ENCODE assay signal across 24 mouse cellular contexts in genomic region chr14:122063599-122063998, GRCm38 (mm10). TPM values are rescaled to one million over a fixed set of nuclear protein-coding genes. Genes with fewer than 3 reads are reported as not detected.
A peak's percentile ranks its signal among the peaks of the same experiment; 100 is the strongest.
DNase-seq lines count a peak whose midpoint lies in the region; ATAC-seq lines count a peak whose summit lies in the region.
"Had no signal": no experiment of that assay in that cellular context is flagged by ENCODE, and none has a peak within 500 bp of the region (broad histone marks: within the 10 kb centered on the region; RNA-seq: fewer than 3 reads in every experiment).

No protein-coding gene starts in this region.

- peak; percentile 37 for ATAC-seq in activated CD4-positive, CD25-positive, alpha-beta regulatory T cell, adult 4 months
- ATAC-seq in monocyte, adult 5-6 weeks (replicated peaks; ENCODE audit: insufficient number of reproducible peaks, low FRiP score, low TSS enrichment, poor library complexity, severe bottlenecking) = peak; percentile 28; the same call in 1 of the 2 replicates
- ATAC-seq in forebrain, embryonic 14.5 days = no peak
- ATAC-seq: hindbrain, embryonic 16.5 days had no signal

- peak; percentile 53 for DNase-seq in thymus, postnatal 14 days
- no peak for DNase-seq in thymus, postnatal 36 days
- DNase-seq in left cerebral cortex, postnatal 36 days (ENCODE audit: low spot score in 2 of 2) = no peak
- no peak for DNase-seq in kidney, adult 8-10 months
- DNase-seq in forebrain, embryonic 14.5 days (ENCODE audit: low spot score) = no peak
- DNase-seq: adrenal gland, adult 2 months; cerebellum, adult 2 months; layer of hippocampus, postnatal 36 days; lung, postnatal 4 days; right cerebral cortex, postnatal 14 days had no signal

- no peaks in the 10 kb centered on the region for H3K4me1 ChIP-seq in forebrain, embryonic 14.5 days (ENCODE audit: control insufficient read depth, insufficient read depth, low read length)
- H3K4me1 ChIP-seq: midbrain, embryonic 12.5 days; stomach, embryonic 15.5 days had no signal

- H3K4me3 ChIP-seq in forebrain, embryonic 14.5 days (ENCODE audit: low read depth, low read length) = no peak overlapping the region
- H3K4me3 ChIP-seq: forebrain, embryonic 10.5 days; midbrain, embryonic 12.5 days; stomach, embryonic 15.5 days had no signal

- no peaks in the 10 kb centered on the region for H3K36me3 ChIP-seq in forebrain, embryonic 14.5 days (ENCODE audit: control insufficient read depth, insufficient read depth, low read length)
- H3K36me3 ChIP-seq: forebrain, embryonic 10.5 days; midbrain, embryonic 12.5 days; stomach, embryonic 15.5 days had no signal

- H3K9me3 ChIP-seq in forebrain, embryonic 14.5 days (replicated peaks; ENCODE audit: control insufficient read depth, low read length) = no peaks in the 10 kb centered on the region
- H3K9me3 ChIP-seq: forebrain, embryonic 10.5 days; midbrain, embryonic 12.5 days; stomach, embryonic 15.5 days had no signal

- no peak overlapping the region for H3K9ac ChIP-seq in forebrain, embryonic 14.5 days (ENCODE audit: low read length)
- H3K9ac ChIP-seq: liver, embryonic 14.5 days; midbrain, embryonic 12.5 days; stomach, embryonic 15.5 days had no signal

- intact Hi-C loops in left cerebral cortex, postnatal 36 days (cut with DNase I) = loop anchor here (5.0 kb wide), 1 partner anchor 196 kb away; no protein-coding TSS in a partner anchor

- no peak overlapping the region for H3K27ac ChIP-seq in forebrain, embryonic 14.5 days (ENCODE audit: low read depth, low read length)
- H3K27ac ChIP-seq: forebrain, embryonic 10.5 days; liver, embryonic 14.5 days; midbrain, embryonic 12.5 days; stomach, embryonic 15.5 days had no signal

- no peaks in the 10 kb centered on the region for H3K27me3 ChIP-seq in forebrain, embryonic 14.5 days (replicated peaks; ENCODE audit: control insufficient read depth, insufficient read depth, low read length)
- H3K27me3 ChIP-seq: midbrain, embryonic 12.5 days; stomach, embryonic 15.5 days had no signal

- WGBS in forebrain, embryonic 14.5 days = 81% methylated on average over 5 of the region's 5 CpGs

- no peak overlapping the region for H3K4me2 ChIP-seq in forebrain, embryonic 14.5 days (ENCODE audit: low read length)
- H3K4me2 ChIP-seq: midbrain, embryonic 12.5 days; stomach, embryonic 15.5 days had no signal

RNA-seq across cellular contexts. Expression of gene Timm8a2, which starts 29.1 kb away (rescaled TPM):
- not detected for polyA plus RNA-seq in activated CD4-positive, CD25-positive, alpha-beta regulatory T cell, adult 4 months (2017; shearing (Covaris generic))
- total RNA-seq in monocyte, adult 5-6 weeks (2017) = not detected in 3 replicates
- total RNA-seq in left cerebral cortex, postnatal 36 days (2021) = not detected
- polyA plus RNA-seq in forebrain, embryonic 14.5 days (2014; fragmentation: Nextera tagmentation; extraction: Ambion mirVana) = not detected in 2 replicates
- total RNA-seq: adrenal gland, adult 2 months; gastrocnemius, postnatal 4 days had no signal
- polyA plus RNA-seq: adrenal gland, adult 2 months; embryonic facial prominence, embryonic 14.5 days; forebrain, embryonic 10.5 days; heart, embryonic 16.5 days; hindbrain, embryonic 16.5 days; kidney, embryonic 14.5 days; limb, embryonic 11.5 days; liver, embryonic 14.5 days; midbrain, embryonic 12.5 days; neural tube, embryonic 11.5 days; stomach, embryonic 15.5 days; urinary bladder, adult 2 months had no signal

RNA-seq across cellular contexts. Expression of gene Tm9sf2, which starts 43.2 kb away (rescaled TPM):
- polyA plus RNA-seq in activated CD4-positive, CD25-positive, alpha-beta regulatory T cell, adult 4 months (2017; shearing (Covaris generic)) = 10 to 100 TPM; 62.7 to 83.6 TPM
- 108 to 112 TPM (median 110 TPM) in 3 replicates for total RNA-seq in monocyte, adult 5-6 weeks (2017)
- total RNA-seq in left cerebral cortex, postnatal 36 days (2021) = 100 to 1,000 TPM; 101 to 117 TPM
- 110 and 122 TPM in 2 replicates for polyA plus RNA-seq in forebrain, embryonic 14.5 days (2014; fragmentation: Nextera tagmentation; extraction: Ambion mirVana)
